Mouse (Mus musculus) MEL (cell line): Measurements from ENCODE around the gene Cdk14. TPM values are rescaled to one million over a fixed set of nuclear protein-coding genes. Genes with fewer than 3 reads are reported as not detected.

Experiments used
- DNase-seq: peaks from one replicate; pipeline ENCODE4 v3.0.0; 2011; ENCODE audit warnings: low read depth, low spot score
- H3K27ac ChIP-seq: 2 replicates; pipeline ENCODE4 v1.5.1; 2012; ENCODE audit warnings: low read depth, mild to moderate bottlenecking, control low read depth, low read length, moderate library complexity; ENCODE audit not compliant: control insufficient read depth
- H3K27me3 ChIP-seq, 2 experiments: fragments of 150-350 bp in 1 of 2; sonication (generic) in 1 of 2; 2 replicates each; pipeline ENCODE4 v1.6.1; 2012; ENCODE audit warnings: low read length in 2 of 2, mild to moderate bottlenecking in 2 of 2, improper control_type of control experiment in 1 of 2, moderate library complexity in 1 of 2; ENCODE audit not compliant: insufficient read depth in 2 of 2, control insufficient read depth in 1 of 2
- H3K36me3 ChIP-seq, 2 experiments: 2 replicates each; pipeline ENCODE4 v1.6.1; 2012 to 2014; ENCODE audit warnings: low read length in 2 of 2, improper control_type of control experiment in 1 of 2, inconsistent platforms in 1 of 2, mild to moderate bottlenecking in 1 of 2; ENCODE audit not compliant: insufficient read depth in 2 of 2, control insufficient read depth in 1 of 2
- H3K4me1 ChIP-seq, 2 experiments: fragments of 150-350 bp in 1 of 2; sonication (generic) in 1 of 2; 2 replicates each; pipeline ENCODE4 v1.6.1; 2012; ENCODE audit warnings: low read length in 2 of 2, improper control_type of control experiment in 1 of 2, mild to moderate bottlenecking in 1 of 2; ENCODE audit not compliant: insufficient read depth in 2 of 2, control insufficient read depth in 1 of 2
- H3K4me3 ChIP-seq, 2 experiments: fragments of 150-350 bp in 1 of 2; sonication (generic) in 1 of 2; 2 replicates each; pipeline ENCODE4 v1.5.1; 2012; ENCODE audit warnings: low read depth in 2 of 2, low read length in 2 of 2, mild to moderate bottlenecking in 2 of 2, moderate library complexity in 2 of 2, control low read depth in 1 of 2, improper control_type of control experiment in 1 of 2; ENCODE audit not compliant: control insufficient read depth in 1 of 2, insufficient read depth in 1 of 2
- H3K79me2 ChIP-seq: 2 replicates; pipeline ENCODE4 v1.6.1; 2012; ENCODE audit warnings: mild to moderate bottlenecking, low read length, moderate library complexity; ENCODE audit not compliant: control insufficient read depth, poor library complexity, insufficient read depth
- H3K9ac ChIP-seq: 2 replicates; pipeline ENCODE4 v1.6.1; 2012; ENCODE audit warnings: low read depth, mild to moderate bottlenecking, control low read depth, low read length, moderate library complexity; ENCODE audit not compliant: control insufficient read depth, poor library complexity, severe bottlenecking
- H3K9me3 ChIP-seq: fragments of 150-350 bp; sonication (generic); replicated peaks from 2 replicates; pipeline ENCODE4 v1.6.1; 2012; ENCODE audit warnings: mild to moderate bottlenecking, low read length, improper control_type of control experiment, moderate library complexity; ENCODE audit not compliant: insufficient read depth
- CHD2 ChIP-seq: IDR thresholded peaks from 2 replicates; pipeline ENCODE4 v1.6.1; 2011; ENCODE audit warnings: low read length, improper control_type of control experiment
- CTCF ChIP-seq, 3 experiments: IDR thresholded peaks in 2 of 3; conservative IDR thresholded peaks in 1 of 3; 2 replicates each; pipeline ENCODE4 v1.5.1; 2011 to 2012; ENCODE audit warnings: low read length in 3 of 3, low read depth in 2 of 3, mild to moderate bottlenecking in 2 of 3, improper control_type of control experiment in 1 of 3, inconsistent platforms in 1 of 3, mixed read lengths in 1 of 3, moderate library complexity in 1 of 3; ENCODE audit not compliant: control insufficient read depth in 1 of 3, insufficient read depth in 1 of 3, poor library complexity in 1 of 3, severe bottlenecking in 1 of 3
- E2F4 ChIP-seq: IDR thresholded peaks from 2 replicates; pipeline ENCODE4 v1.6.1; 2011; ENCODE audit warnings: low read depth, low read length, improper control_type of control experiment, borderline replicate concordance
- ELF1 ChIP-seq: IDR thresholded peaks from 2 replicates; pipeline ENCODE4 v1.6.1; 2014; ENCODE audit warnings: low read depth, mild to moderate bottlenecking, inconsistent platforms, low read length, improper control_type of control experiment, moderate library complexity
- EP300 ChIP-seq, 2 experiments: IDR thresholded peaks; 2 replicates each; pipeline ENCODE4 v1.6.1; 2011; ENCODE audit warnings: improper control_type of control experiment in 2 of 2, low read length in 2 of 2, low read depth in 1 of 2, mild to moderate bottlenecking in 1 of 2
- GABPA ChIP-seq: IDR thresholded peaks from 2 replicates; pipeline ENCODE4 v1.6.1; 2012; ENCODE audit warnings: low read depth, mild to moderate bottlenecking, inconsistent platforms, low read length, improper control_type of control experiment, moderate library complexity
- GATA1 ChIP-seq: IDR thresholded peaks from 2 replicates; pipeline ENCODE4 v1.6.1; 2011; ENCODE audit warnings: low read depth, low read length, improper control_type of control experiment
- HCFC1 ChIP-seq: IDR thresholded peaks from 2 replicates; pipeline ENCODE4 v1.6.1; 2012; ENCODE audit warnings: low read depth, mild to moderate bottlenecking, inconsistent platforms, low read length, improper control_type of control experiment, moderate library complexity
- JUND ChIP-seq: IDR thresholded peaks from 2 replicates; pipeline ENCODE4 v1.6.1; 2011; ENCODE audit warnings: low read depth, mild to moderate bottlenecking, improper control_type of control experiment, low read length
- KAT2A ChIP-seq: conservative IDR thresholded peaks from 2 replicates; pipeline ENCODE4 v1.6.1; 2012; ENCODE audit warnings: low read depth, low read length, improper control_type of control experiment, inconsistent platforms
- MAX ChIP-seq: IDR thresholded peaks from 2 replicates; pipeline ENCODE4 v1.6.1; 2011; ENCODE audit warnings: low read length, improper control_type of control experiment
- MAZ ChIP-seq: IDR thresholded peaks from 2 replicates; pipeline ENCODE4 v1.6.1; 2012; ENCODE audit warnings: low read depth, mild to moderate bottlenecking, inconsistent platforms, low read length, improper control_type of control experiment
- MXI1 ChIP-seq: IDR thresholded peaks from 2 replicates; pipeline ENCODE4 v1.6.1; 2011; ENCODE audit warnings: mild to moderate bottlenecking, low read depth, low read length, improper control_type of control experiment
- MYB ChIP-seq: IDR thresholded peaks from 2 replicates; pipeline ENCODE4 v1.6.1; 2011; ENCODE audit warnings: mild to moderate bottlenecking, low read depth, low read length, improper control_type of control experiment
- MYC ChIP-seq: IDR thresholded peaks from 2 replicates; pipeline ENCODE4 v1.6.1; 2011; ENCODE audit warnings: low read depth, mild to moderate bottlenecking, low read length, improper control_type of control experiment, moderate library complexity
- NRF1 ChIP-seq: IDR thresholded peaks from 2 replicates; pipeline ENCODE4 v1.6.1; 2014; ENCODE audit warnings: low read depth, mild to moderate bottlenecking, inconsistent platforms, low read length, improper control_type of control experiment, moderate library complexity; ENCODE audit not compliant: poor library complexity, insufficient read depth, severe bottlenecking
- POLR2A ChIP-seq, 2 experiments: IDR thresholded peaks; 2 replicates each; pipeline ENCODE4 v1.6.1; 2011 to 2012; ENCODE audit warnings: low read length in 2 of 2, mild to moderate bottlenecking in 2 of 2, control low read depth in 1 of 2, improper control_type of control experiment in 1 of 2, low read depth in 1 of 2, moderate library complexity in 1 of 2; ENCODE audit not compliant: control insufficient read depth in 1 of 2, insufficient read depth in 1 of 2, poor library complexity in 1 of 2
- POLR2AphosphoS2 ChIP-seq: IDR thresholded peaks from 2 replicates; pipeline ENCODE4 v1.6.1; 2011; ENCODE audit warnings: low read length, improper control_type of control experiment
- RCOR1 ChIP-seq: IDR thresholded peaks from 2 replicates; pipeline ENCODE4 v1.6.1; 2012; ENCODE audit warnings: low read depth, mild to moderate bottlenecking, inconsistent platforms, low read length, improper control_type of control experiment
- SMC3 ChIP-seq: IDR thresholded peaks from 2 replicates; pipeline ENCODE4 v1.6.1; 2011; ENCODE audit warnings: low read depth, low read length, improper control_type of control experiment
- TAL1 ChIP-seq: IDR thresholded peaks from 2 replicates; pipeline ENCODE4 v1.6.1; 2012; ENCODE audit warnings: mild to moderate bottlenecking, inconsistent platforms, low read length, moderate library complexity, mixed read lengths
- TBP ChIP-seq: IDR thresholded peaks from 2 replicates; pipeline ENCODE4 v1.8.0; 2011; ENCODE audit warnings: low read depth, low read length, improper control_type of control experiment
- UBTF ChIP-seq: IDR thresholded peaks from 2 replicates; pipeline ENCODE4 v1.6.1; 2012; ENCODE audit warnings: low read depth, mild to moderate bottlenecking, inconsistent platforms, low read length, improper control_type of control experiment, moderate library complexity, borderline replicate concordance; ENCODE audit not compliant: insufficient read depth
- USF2 ChIP-seq, 2 experiments: IDR thresholded peaks; 2 replicates each; pipeline ENCODE4 v1.6.1; 2011 to 2012; ENCODE audit warnings: improper control_type of control experiment in 2 of 2, low read length in 2 of 2, borderline replicate concordance in 1 of 2, inconsistent platforms in 1 of 2, low read depth in 1 of 2, mild to moderate bottlenecking in 1 of 2; ENCODE audit not compliant: insufficient read depth in 1 of 2
- ZC3H11A ChIP-seq: IDR thresholded peaks from 2 replicates; pipeline ENCODE4 v1.6.1; 2012; ENCODE audit warnings: low read depth, mild to moderate bottlenecking, inconsistent platforms, low read length, improper control_type of control experiment
- ZKSCAN1 ChIP-seq: IDR thresholded peaks from 2 replicates; pipeline ENCODE4 v1.6.1; 2012; ENCODE audit warnings: low read depth, mild to moderate bottlenecking, inconsistent platforms, low read length, improper control_type of control experiment, moderate library complexity
- ZMIZ1 ChIP-seq: IDR thresholded peaks from 2 replicates; pipeline ENCODE4 v1.6.1; 2012; ENCODE audit warnings: low read depth, mild to moderate bottlenecking, inconsistent platforms, low read length, improper control_type of control experiment, moderate library complexity
- ZNF384 ChIP-seq: IDR thresholded peaks from 2 replicates; pipeline ENCODE4 v1.6.1; 2012; ENCODE audit warnings: low read depth, mild to moderate bottlenecking, inconsistent platforms, low read length, improper control_type of control experiment
- polyA plus RNA-seq, 2 experiments: library from polyadenylated mRNA; stranded (reverse) in 1 of 2; unstranded in 1 of 2; fragments of >175 nt in 1 of 2; fragments of >200 nt in 1 of 2; gene quantifications; 2 replicates each; pipeline versions ENCODE4 v1.2.1 to v1.2.4; 2012; ENCODE audit warnings: low replicate concordance in 2 of 2, low read depth in 1 of 2; ENCODE audit not compliant: insufficient read length in 2 of 2, insufficient read depth in 1 of 2, missing spikeins in 1 of 2
- total RNA-seq: library from RNA; depleted of rRNA; stranded (reverse); fragments of 300-350 nt; gene quantifications from 2 replicates; pipeline ENCODE4 v1.2.3, GENCODE M21; 2012

Gene Cdk14
- total and polyA plus RNA-seq, 3 experiments = not detected

GRCm38 (mm10) chr5:5159521-5159920 is 260.6 kb downstream of the Cdk14 start:
- Histone ChIP-seq H3K9me3 (no peaks in the 10 kb centered on the region), H3K27me3 (no peaks in the 10 kb centered on the region), H3K9ac (no peak overlapping the region), H3K36me3 (no peaks in the 10 kb centered on the region), H3K27ac (no peak overlapping the region), H3K79me2 (no peaks in the 10 kb centered on the region), H3K4me3 (no peak overlapping the region), H3K4me1 (no peaks in the 10 kb centered on the region)
- TF ChIP-seq MAX (no peak), KAT2A (no peak), ZNF384 (no peak), POLR2AphosphoS2 (no peak), MYC (no peak), MXI1 (no peak), UBTF (no peak), USF2 (IDR thresholded peaks at IDR 0.05; ENCODE audit: borderline replicate concordance in 1 of 2, insufficient read depth in 1 of 2, low read depth in 1 of 2, low read length in 2 of 2) (no peak), GATA1 (no peak), RCOR1 (no peak), ELF1 (no peak), CTCF (IDR thresholded peaks at IDR 0.05 in 2 of 3, conservative IDR thresholded peaks at IDR 0.05 in 1 of 3; ENCODE audit: control insufficient read depth in 1 of 3, insufficient read depth in 1 of 3, low read depth in 2 of 3, low read length in 3 of 3, poor library complexity in 1 of 3, severe bottlenecking in 1 of 3) (no peak), ZC3H11A (no peak), MAZ (no peak)
- no peak for DNase-seq

- TF ChIP-seq JUND (no peak), EP300 (IDR thresholded peaks at IDR 0.05; ENCODE audit: low read depth in 1 of 2, low read length in 2 of 2) (no peak), E2F4 (no peak), MAZ (no peak), POLR2A (IDR thresholded peaks at IDR 0.05; ENCODE audit: control insufficient read depth in 1 of 2, insufficient read depth in 1 of 2, low read depth in 1 of 2, low read length in 2 of 2, poor library complexity in 1 of 2) (no peak), TAL1 (no peak), MYB (no peak), RCOR1 (no peak), ZC3H11A (no peak), HCFC1 (no peak), ZKSCAN1 (no peak), CTCF (IDR thresholded peaks at IDR 0.05 in 2 of 3, conservative IDR thresholded peaks at IDR 0.05 in 1 of 3; ENCODE audit: control insufficient read depth in 1 of 3, insufficient read depth in 1 of 3, low read depth in 2 of 3, low read length in 3 of 3, poor library complexity in 1 of 3, severe bottlenecking in 1 of 3) (no peak), SMC3 (no peak), POLR2AphosphoS2 (no peak), GABPA (no peak), CHD2 (no peak), ELF1 (no peak), ZMIZ1 (no peak), NRF1 (no peak), TBP (no peak)
- H3K9me3 ChIP-seq = no peaks in the 10 kb centered on the region
- H3K9ac ChIP-seq = no peak overlapping the region
- no peaks in the 10 kb centered on the region for H3K79me2 ChIP-seq
- H3K4me3 ChIP-seq = no peak overlapping the region
- no peaks in the 10 kb centered on the region for H3K36me3 ChIP-seq
- no peaks in the 10 kb centered on the region for H3K4me1 ChIP-seq
- no peaks in the 10 kb centered on the region for H3K27me3 ChIP-seq
- H3K27ac ChIP-seq = no peak overlapping the region
- DNase-seq = no peak
Observed at GRCm38 (mm10) chr5:5139855-5140254, 280.3 kb downstream of the Cdk14 start.
